Mouse (Mus musculus): ENCODE data around the gene B3gnt4. TPM values are rescaled to one million over a fixed set of nuclear protein-coding genes. Genes with fewer than 3 reads are reported as not detected.
A peak's percentile ranks its signal among the peaks of the same experiment; 100 is the strongest.

The B3gnt4 gene
- polyA plus RNA-seq (2015; fragmentation: Nextera tagmentation; extraction: Ambion mirVana), result 0.46 TPM in 1 of 2 replicates, not detected in the other

- 88% methylated on average over 5 of the region's 5 CpGs for WGBS
- no peak within 1 kb of the TSS for H3K4me2 ChIP-seq (ENCODE audit: low read length)
- TF ChIP-seq CTCF (IDR thresholded peaks at IDR 0.05; ENCODE audit: low read depth), result no peak
- no peaks in the 10 kb centered on the region for H3K9me3 ChIP-seq (replicated peaks; ENCODE audit: low read length)
- H3K4me1 ChIP-seq (replicated peaks; ENCODE audit: insufficient read depth, low read length), result no peaks in the 10 kb centered on the region
- DNase-seq (ENCODE audit: low spot score) (no peak), ATAC-seq (replicated peaks; ENCODE audit: low FRiP score, low read depth) (no peak)
- H3K9ac ChIP-seq (ENCODE audit: low read depth, low read length), result no peak within 1 kb of the TSS
- no peak within 1 kb of the TSS for H3K4me3 ChIP-seq (replicated peaks; ENCODE audit: low read depth, low read length)
- H3K27ac ChIP-seq, result no peak within 1 kb of the TSS
- H3K36me3 ChIP-seq (ENCODE audit: insufficient read depth, low read length), result 0 out of 2 replicates have a peak, but pooled peaks cover 5% of the 10 kb centered on the region
- no peaks in the 10 kb centered on the region for H3K27me3 ChIP-seq (ENCODE audit: insufficient read depth, low read length)
These were observed at the start of gene B3gnt4 for GRCm38 (mm10) chr5:123510160-123510559. TSS of gene B3gnt4 (plus strand) at chr5:123510460.

GRCm38 (mm10) chr5:123461420-123461819 lies 48.8 kb upstream of the B3gnt4 start:
- Histone ChIP-seq H3K4me1 (replicated peaks; ENCODE audit: insufficient read depth, low read length) (no peaks in the 10 kb centered on the region), H3K9me3 (replicated peaks; ENCODE audit: low read length) (no peaks in the 10 kb centered on the region), H3K4me3 (replicated peaks; ENCODE audit: low read depth, low read length) (no peak overlapping the region), H3K27me3 (ENCODE audit: insufficient read depth, low read length) (no peaks in the 10 kb centered on the region), H3K9ac (ENCODE audit: low read depth, low read length) (no peak overlapping the region), H3K27ac (no peak overlapping the region), H3K4me2 (ENCODE audit: low read length) (no peak overlapping the region), H3K36me3 (ENCODE audit: insufficient read depth, low read length) (no peaks in the 10 kb centered on the region)
- no peak for ATAC-seq (replicated peaks; ENCODE audit: low FRiP score, low read depth)
- WGBS, result 63% methylated on average over 5 of the region's 5 CpGs
- TF ChIP-seq CTCF (IDR thresholded peaks at IDR 0.05; ENCODE audit: low read depth), result no peak
- no peak for DNase-seq (ENCODE audit: low spot score)

DNA sequence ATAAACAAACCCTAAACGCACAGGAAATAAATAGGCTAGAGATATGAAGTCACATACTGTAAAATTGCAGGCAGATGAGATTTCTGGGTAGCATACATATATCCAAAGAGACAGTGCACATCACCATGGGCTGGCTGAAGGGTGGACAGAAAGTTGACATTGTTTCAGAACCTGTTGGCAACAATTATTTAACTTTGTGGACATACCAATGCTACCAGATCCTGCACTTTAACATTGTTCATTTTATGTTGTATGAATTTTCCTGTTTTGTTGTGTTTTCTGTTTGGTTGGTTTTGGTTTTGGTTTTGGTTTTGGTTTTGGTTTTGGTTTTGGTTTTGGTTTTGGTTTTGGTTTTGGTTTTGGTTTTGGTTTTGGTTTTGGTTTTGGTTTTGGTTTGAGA lies 45.6 kb upstream of the B3gnt4 start:
- H3K4me3 ChIP-seq (replicated peaks; ENCODE audit: low read depth, low read length), result no peak overlapping the region
- DNase-seq (ENCODE audit: low spot score) (no peak), ATAC-seq (replicated peaks; ENCODE audit: low FRiP score, low read depth) (no peak)
- H3K4me1 ChIP-seq (replicated peaks; ENCODE audit: insufficient read depth, low read length), result no peaks in the 10 kb centered on the region
- TF ChIP-seq CTCF (IDR thresholded peaks at IDR 0.05; ENCODE audit: low read depth), result no peak
- 79% methylated on average over 1 of the region's 1 CpGs for WGBS
- H3K9ac ChIP-seq (ENCODE audit: low read depth, low read length), result no peak overlapping the region
- no peaks in the 10 kb centered on the region for H3K36me3 ChIP-seq (ENCODE audit: insufficient read depth, low read length)
- no peak overlapping the region for H3K4me2 ChIP-seq (ENCODE audit: low read length)
- no peaks in the 10 kb centered on the region for H3K9me3 ChIP-seq (replicated peaks; ENCODE audit: low read length)
- no peak overlapping the region for H3K27ac ChIP-seq
- no peaks in the 10 kb centered on the region for H3K27me3 ChIP-seq (ENCODE audit: insufficient read depth, low read length)

GRCm38 (mm10) chr5:123470784-123471400 lies 39.4 kb upstream of the B3gnt4 start:
- Histone ChIP-seq H3K4me3 (replicated peaks; ENCODE audit: low read depth, low read length) (peak overlapping the region; percentile 8; the same call in 1 of the 2 replicates), H3K36me3 (ENCODE audit: insufficient read depth, low read length) (no peaks in the 10 kb centered on the region), H3K9me3 (replicated peaks; ENCODE audit: low read length) (no peaks in the 10 kb centered on the region), H3K4me2 (ENCODE audit: low read length) (peak overlapping the region; percentile 50), H3K9ac (ENCODE audit: low read depth, low read length) (0 out of 2 replicates have a peak overlapping the region, but pooled peaks have one; percentile 13), H3K4me1 (replicated peaks; ENCODE audit: insufficient read depth, low read length) (no peaks in the 10 kb centered on the region), H3K27ac (no peak overlapping the region), H3K27me3 (ENCODE audit: insufficient read depth, low read length) (no peaks in the 10 kb centered on the region)
- ATAC-seq (replicated peaks; ENCODE audit: low FRiP score, low read depth), result no peak
- WGBS, result 11% methylated on average over 10 of the region's 10 CpGs
- TF ChIP-seq CTCF (IDR thresholded peaks at IDR 0.05; ENCODE audit: low read depth), result no peak
- DNase-seq (ENCODE audit: low spot score), result peak; percentile 13

DNA sequence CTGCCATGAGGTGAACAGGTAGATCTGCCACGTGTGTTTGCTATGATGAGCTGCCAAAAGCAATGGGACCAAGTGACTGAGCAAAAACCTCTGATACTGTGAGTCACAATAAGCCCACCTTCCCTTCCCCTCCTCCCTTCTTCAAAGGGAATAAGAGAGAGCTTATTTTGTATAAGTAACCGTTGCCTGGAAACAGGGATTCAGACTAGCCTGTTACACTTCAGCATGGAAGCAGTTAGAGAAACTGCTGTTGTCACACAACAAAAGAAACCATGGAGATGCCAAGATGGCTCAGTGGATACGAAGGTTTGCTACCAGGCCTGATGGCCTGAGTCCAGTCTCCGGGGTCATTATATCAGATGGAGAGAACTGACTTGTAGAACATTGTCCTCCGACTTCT lies 36.4 kb upstream of the B3gnt4 start:
- H3K4me2 ChIP-seq (ENCODE audit: low read length), result no peak overlapping the region
- H3K27me3 ChIP-seq (ENCODE audit: insufficient read depth, low read length), result no peaks in the 10 kb centered on the region
- ATAC-seq (replicated peaks; ENCODE audit: low FRiP score, low read depth) (no peak), DNase-seq (ENCODE audit: low spot score) (no peak)
- WGBS, result 84% methylated on average over 5 of the region's 5 CpGs
- no peak overlapping the region for H3K4me3 ChIP-seq (replicated peaks; ENCODE audit: low read depth, low read length)
- no peaks in the 10 kb centered on the region for H3K36me3 ChIP-seq (ENCODE audit: insufficient read depth, low read length)
- H3K9ac ChIP-seq (ENCODE audit: low read depth, low read length), result no peak overlapping the region
- no peak for TF ChIP-seq CTCF (IDR thresholded peaks at IDR 0.05; ENCODE audit: low read depth)
- H3K9me3 ChIP-seq (replicated peaks; ENCODE audit: low read length), result no peaks in the 10 kb centered on the region
- H3K27ac ChIP-seq, result no peak overlapping the region
- no peaks in the 10 kb centered on the region for H3K4me1 ChIP-seq (replicated peaks; ENCODE audit: insufficient read depth, low read length)

DNA sequence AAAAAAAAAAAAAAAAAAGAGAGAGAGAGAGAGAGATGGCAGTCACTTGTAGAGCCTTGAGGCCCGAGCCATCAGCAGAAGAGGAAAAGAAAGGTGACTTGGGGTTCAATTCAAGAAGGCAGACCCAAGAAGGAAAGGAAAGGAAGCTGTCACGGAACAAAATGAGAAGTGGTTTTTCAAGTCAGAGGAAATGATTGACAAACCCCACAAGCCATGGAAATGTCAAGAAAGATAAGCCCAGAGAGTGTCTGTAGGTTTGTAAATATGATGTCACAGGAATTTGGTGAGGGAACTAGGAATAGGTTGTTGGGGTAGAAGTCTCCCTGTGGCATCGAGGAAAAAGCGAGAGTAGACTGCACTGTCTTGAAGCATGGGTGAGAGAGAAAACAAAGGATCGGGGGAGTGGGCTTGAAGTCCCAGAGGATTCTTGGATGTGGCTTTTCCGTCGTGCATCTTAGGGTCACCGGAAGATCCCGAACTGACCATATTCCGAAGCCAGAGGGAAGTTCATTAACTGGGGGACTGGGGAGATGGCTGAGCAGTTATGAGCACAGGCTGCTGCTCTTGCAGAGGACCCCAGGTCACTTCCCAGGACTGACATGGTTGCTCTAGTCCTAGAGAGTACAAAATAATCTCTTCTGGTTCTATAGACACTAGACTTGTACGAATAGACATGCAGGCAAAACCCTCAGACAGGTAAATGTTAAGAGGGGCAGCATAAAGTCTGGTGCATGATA lies 22.4 kb upstream of the B3gnt4 start:
- Histone ChIP-seq H3K4me1 (replicated peaks; ENCODE audit: insufficient read depth, low read length) (0 out of 2 replicates have a peak, but pooled peaks cover 4% of the 10 kb centered on the region), H3K4me3 (replicated peaks; ENCODE audit: low read depth, low read length) (no peak overlapping the region), H3K27me3 (ENCODE audit: insufficient read depth, low read length) (no peaks in the 10 kb centered on the region), H3K9me3 (replicated peaks; ENCODE audit: low read length) (no peaks in the 10 kb centered on the region), H3K9ac (ENCODE audit: low read depth, low read length) (no peak overlapping the region), H3K4me2 (ENCODE audit: low read length) (no peak overlapping the region), H3K27ac (no peak overlapping the region), H3K36me3 (ENCODE audit: insufficient read depth, low read length) (no peaks in the 10 kb centered on the region)
- TF ChIP-seq CTCF (IDR thresholded peaks at IDR 0.05; ENCODE audit: low read depth), result no peak
- DNase-seq (ENCODE audit: low spot score) (no peak), ATAC-seq (replicated peaks; ENCODE audit: low FRiP score, low read depth) (no peak)
- WGBS, result 80% methylated on average over 11 of the region's 11 CpGs

All from kidney, postnatal 0 days (tissue).